Mouse (Mus musculus) cortical plate, adult 2 months (tissue): ENCODE results near the gene Zfp638.

Experiments used
- CTCF ChIP-seq: fragments of 200-500 bp; IDR thresholded peaks from 2 replicates; pipeline ENCODE4 v1.5.1; 2011; ENCODE audit warnings: mild to moderate bottlenecking, control low read depth, low read length; ENCODE audit not compliant: insufficient read depth; ENCODE audit errors: extremely low read depth
- POLR2A ChIP-seq: fragments of 200-500 bp; IDR thresholded peaks from 2 replicates; pipeline ENCODE4 v1.6.1; 2011; ENCODE audit warnings: mild to moderate bottlenecking, low read length, control low read depth; ENCODE audit not compliant: insufficient read depth; ENCODE audit errors: extremely low read depth

- TF ChIP-seq CTCF (no peak), POLR2A (no peak)
Measured at GRCm38 (mm10) chr6:83863538-83863937, 3.4 kb upstream of the Zfp638 start.
